Mouse (Mus musculus) midbrain, embryonic 13.5 days (tissue): ENCODE measurements around the gene Cenpn. TPM values are rescaled to one million over a fixed set of nuclear protein-coding genes. Genes with fewer than 3 reads are reported as not detected.

Experiments used
- ATAC-seq: fragments of 200-750 bp; cut with Nextera tagmentation; 2 replicates; pipeline ENCODE4 v1.8.0; 2017; ENCODE audit warnings: mild to moderate bottlenecking, moderate TSS enrichment, moderate library complexity
- H3K27ac ChIP-seq: fragments of 300-500 bp; sonication (generic); 2 replicates; pipeline ENCODE4 v1.5.1; 2015; ENCODE audit warnings: inconsistent platforms, mild to moderate bottlenecking, moderate library complexity
- H3K27me3 ChIP-seq: fragments of 300-500 bp; sonication (generic); 2 replicates; pipeline ENCODE4 v1.6.1; 2015; ENCODE audit warnings: mild to moderate bottlenecking, inconsistent platforms
- H3K36me3 ChIP-seq: fragments of 300-500 bp; sonication (generic); 2 replicates; pipeline ENCODE4 v1.6.1; 2015; ENCODE audit warnings: mild to moderate bottlenecking, inconsistent platforms
- H3K4me1 ChIP-seq: fragments of 300-500 bp; sonication (generic); replicated peaks from 2 replicates; pipeline ENCODE4 v1.6.1; 2015; ENCODE audit warnings: inconsistent platforms
- H3K4me2 ChIP-seq: fragments of 300-500 bp; sonication (generic); replicated peaks from 2 replicates; pipeline ENCODE4 v1.6.1; 2015; ENCODE audit warnings: moderate library complexity, mild to moderate bottlenecking, inconsistent platforms
- H3K4me3 ChIP-seq: fragments of 300-500 bp; sonication (generic); replicated peaks from 2 replicates; pipeline ENCODE4 v1.5.1; 2015; ENCODE audit warnings: mild to moderate bottlenecking, inconsistent platforms
- H3K9ac ChIP-seq: fragments of 300-500 bp; sonication (generic); replicated peaks from 2 replicates; pipeline ENCODE4 v1.6.1; 2015; ENCODE audit warnings: mild to moderate bottlenecking, inconsistent platforms
- H3K9me3 ChIP-seq: fragments of 300-500 bp; sonication (generic); 2 replicates; pipeline ENCODE4 v1.6.1; 2016; ENCODE audit warnings: mild to moderate bottlenecking, inconsistent platforms
- WGBS: fragments of 180-500 bp; shearing (Covaris S2); methylation state at CpG from one replicate; pipeline ENCODE4 v1.1.7; 2015; 5-methylcytosine and 5-hydroxymethylcytosine counted together
- polyA plus RNA-seq: library from polyadenylated mRNA; unstranded; fragments of >200 nt; fragmentation: Nextera tagmentation; extraction: Ambion mirVana; gene quantifications from 2 replicates; pipeline ENCODE4 v1.2.1, GENCODE M21; 2015

Gene Cenpn
- polyA plus RNA-seq, result 18.5 and 20.0 TPM in 2 replicates

- peaks cover 17% of the 10 kb centered on the region for H3K4me1 ChIP-seq
- H3K4me3 ChIP-seq, result peak within 1 kb of the TSS; percentile 73
- H3K27me3 ChIP-seq, result no peaks in the 10 kb centered on the region
- 0 out of 2 replicates have a peak, but pooled peaks cover 3% of the 10 kb centered on the region for H3K36me3 ChIP-seq
- WGBS, result under 1% methylated on average over 57 of the region's 57 CpGs
- H3K4me2 ChIP-seq, result peak within 1 kb of the TSS; percentile 75
- H3K9ac ChIP-seq, result peak within 1 kb of the TSS; percentile 74
- no peaks in the 10 kb centered on the region for H3K9me3 ChIP-seq
- ATAC-seq, result peak; percentile 96
- peak within 1 kb of the TSS; percentile 86 for H3K27ac ChIP-seq
Observed at GRCm38 (mm10) chr8:116921337-116922059, at the start of gene Cenpn, which contains the start of gene Cmc2. Cenpn (plus strand) TSS chr8:116921730. Cmc2 (minus strand) TSS chr8:116921455.

- H3K27me3 ChIP-seq, result no peaks in the 10 kb centered on the region
- H3K4me2 ChIP-seq, result no peak overlapping the region
- no peak overlapping the region for H3K27ac ChIP-seq
- no peaks in the 10 kb centered on the region for H3K36me3 ChIP-seq
- H3K9me3 ChIP-seq, result no peaks in the 10 kb centered on the region
- H3K4me1 ChIP-seq, result no peaks in the 10 kb centered on the region
- H3K9ac ChIP-seq, result no peak overlapping the region
- 73% methylated on average over 2 of the region's 2 CpGs for WGBS
- H3K4me3 ChIP-seq, result no peak overlapping the region
- ATAC-seq, result no peak
Observed at GRCm38 (mm10) chr8:116872761-116873342, 48.7 kb upstream of the Cenpn start.

- no peaks in the 10 kb centered on the region for H3K27me3 ChIP-seq
- H3K4me2 ChIP-seq, result no peak overlapping the region
- 77% methylated on average over 11 of the region's 11 CpGs for WGBS
- H3K4me1 ChIP-seq, result no peaks in the 10 kb centered on the region
- H3K4me3 ChIP-seq, result no peak overlapping the region
- no peak overlapping the region for H3K9ac ChIP-seq
- H3K9me3 ChIP-seq, result no peaks in the 10 kb centered on the region
- H3K36me3 ChIP-seq, result no peaks in the 10 kb centered on the region
- no peak for ATAC-seq
- H3K27ac ChIP-seq, result no peak overlapping the region
Observed at GRCm38 (mm10) chr8:116873586-116873985, 47.9 kb upstream of the Cenpn start.

GRCm38 (mm10) chr8:116873986-116874385 is 47.5 kb upstream of the Cenpn start:
- Histone ChIP-seq H3K4me2 (no peak overlapping the region), H3K4me1 (no peaks in the 10 kb centered on the region), H3K27me3 (no peaks in the 10 kb centered on the region), H3K27ac (no peak overlapping the region), H3K9ac (no peak overlapping the region), H3K36me3 (no peaks in the 10 kb centered on the region), H3K9me3 (no peaks in the 10 kb centered on the region), H3K4me3 (no peak overlapping the region)
- ATAC-seq, result no peak
- WGBS, result 87% methylated on average over 8 of the region's 8 CpGs

- ATAC-seq, result no peak
- H3K4me1 ChIP-seq, result no peaks in the 10 kb centered on the region
- WGBS, result 86% methylated on average over 17 of the region's 17 CpGs
Observed at GRCm38 (mm10) chr8:116875798-116876450, 45.6 kb upstream of the Cenpn start.

GRCm38 (mm10) chr8:116881396-116881795 is 40.1 kb upstream of the Cenpn start:
- no peak for ATAC-seq

More at GRCm38 (mm10) chr8:116875798-116876450, 45.6 kb upstream of the Cenpn start:
- Histone ChIP-seq H3K27me3 (no peaks in the 10 kb centered on the region), H3K9ac (no peak overlapping the region), H3K4me2 (no peak overlapping the region), H3K4me3 (no peak overlapping the region), H3K36me3 (no peaks in the 10 kb centered on the region), H3K9me3 (no peaks in the 10 kb centered on the region), H3K27ac (no peak overlapping the region)

GRCm38 (mm10) chr8:116887813-116888212 is 33.7 kb upstream of the Cenpn start:
- WGBS, result 81% methylated on average over 4 of the region's 4 CpGs
- no peak for ATAC-seq
- no peaks in the 10 kb centered on the region for H3K9me3 ChIP-seq
- no peak overlapping the region for H3K4me2 ChIP-seq
- H3K4me1 ChIP-seq, result no peaks in the 10 kb centered on the region
- no peak overlapping the region for H3K9ac ChIP-seq
- H3K27me3 ChIP-seq, result no peaks in the 10 kb centered on the region
- H3K4me3 ChIP-seq, result no peak overlapping the region
- peaks cover 29% of the 10 kb centered on the region for H3K36me3 ChIP-seq
- no peak overlapping the region for H3K27ac ChIP-seq

More at GRCm38 (mm10) chr8:116881396-116881795, 40.1 kb upstream of the Cenpn start:
- H3K36me3 ChIP-seq, result peaks cover 9% of the 10 kb centered on the region
- H3K4me2 ChIP-seq, result no peak overlapping the region
- 93% methylated on average over 8 of the region's 8 CpGs for WGBS
- H3K27ac ChIP-seq, result no peak overlapping the region
- H3K4me1 ChIP-seq, result no peaks in the 10 kb centered on the region
- H3K4me3 ChIP-seq, result no peak overlapping the region
- H3K9me3 ChIP-seq, result no peaks in the 10 kb centered on the region
- H3K27me3 ChIP-seq, result no peaks in the 10 kb centered on the region
- H3K9ac ChIP-seq, result no peak overlapping the region

- H3K4me3 ChIP-seq, result no peak overlapping the region
- H3K9ac ChIP-seq, result no peak overlapping the region
Observed at GRCm38 (mm10) chr8:116891446-116891845, 30.1 kb upstream of the Cenpn start.

GRCm38 (mm10) chr8:116892130-116892529 is 29.4 kb upstream of the Cenpn start:
- H3K4me3 ChIP-seq, result no peak overlapping the region
- no peaks in the 10 kb centered on the region for H3K27me3 ChIP-seq
- WGBS, result 94% methylated on average over 3 of the region's 3 CpGs
- H3K4me2 ChIP-seq, result no peak overlapping the region
- H3K9me3 ChIP-seq, result no peaks in the 10 kb centered on the region
- H3K9ac ChIP-seq, result no peak overlapping the region
- H3K4me1 ChIP-seq, result no peaks in the 10 kb centered on the region
- no peak for ATAC-seq
- H3K36me3 ChIP-seq, result peaks cover 22% of the 10 kb centered on the region
- no peak overlapping the region for H3K27ac ChIP-seq

More at GRCm38 (mm10) chr8:116891446-116891845, 30.1 kb upstream of the Cenpn start:
- Histone ChIP-seq H3K36me3 (peaks cover 29% of the 10 kb centered on the region), H3K27me3 (no peaks in the 10 kb centered on the region), H3K4me2 (no peak overlapping the region), H3K9me3 (no peaks in the 10 kb centered on the region), H3K27ac (no peak overlapping the region), H3K4me1 (no peaks in the 10 kb centered on the region)
- no peak for ATAC-seq
- 92% methylated on average over 5 of the region's 5 CpGs for WGBS

- no peak overlapping the region for H3K27ac ChIP-seq
- H3K4me1 ChIP-seq, result no peaks in the 10 kb centered on the region
- H3K4me2 ChIP-seq, result no peak overlapping the region
- WGBS, result 85% methylated on average over 9 of the region's 9 CpGs
- peaks cover 22% of the 10 kb centered on the region for H3K36me3 ChIP-seq
- no peaks in the 10 kb centered on the region for H3K9me3 ChIP-seq
- ATAC-seq, result no peak
- H3K4me3 ChIP-seq, result no peak overlapping the region
- H3K9ac ChIP-seq, result no peak overlapping the region
- H3K27me3 ChIP-seq, result no peaks in the 10 kb centered on the region
Observed at GRCm38 (mm10) chr8:116892636-116893035, 28.9 kb upstream of the Cenpn start.

- H3K9me3 ChIP-seq, result no peaks in the 10 kb centered on the region
- no peak overlapping the region for H3K4me2 ChIP-seq
- no peaks in the 10 kb centered on the region for H3K4me1 ChIP-seq
- no peak overlapping the region for H3K27ac ChIP-seq
- H3K27me3 ChIP-seq, result no peaks in the 10 kb centered on the region
- H3K9ac ChIP-seq, result no peak overlapping the region
- H3K4me3 ChIP-seq, result no peak overlapping the region
- WGBS, result 94% methylated on average over 11 of the region's 11 CpGs
- H3K36me3 ChIP-seq, result peaks cover 14% of the 10 kb centered on the region
- no peak for ATAC-seq
Observed at GRCm38 (mm10) chr8:116893938-116894337, 27.6 kb upstream of the Cenpn start.

GRCm38 (mm10) chr8:116895521-116895920 is 26.0 kb upstream of the Cenpn start:
- H3K4me2 ChIP-seq, result no peak overlapping the region
- no peaks in the 10 kb centered on the region for H3K27me3 ChIP-seq
- H3K4me3 ChIP-seq, result no peak overlapping the region
- H3K4me1 ChIP-seq, result no peaks in the 10 kb centered on the region
- H3K27ac ChIP-seq, result no peak overlapping the region
- no peak overlapping the region for H3K9ac ChIP-seq
- peaks cover 14% of the 10 kb centered on the region for H3K36me3 ChIP-seq
- 92% methylated on average over 6 of the region's 6 CpGs for WGBS
- no peaks in the 10 kb centered on the region for H3K9me3 ChIP-seq
- no peak for ATAC-seq
